Mouse (Mus musculus): ENCODE data around the gene Gm9964. TPM values are rescaled to one million over a fixed set of nuclear protein-coding genes. Genes with fewer than 3 reads are reported as not detected.
A peak's percentile ranks its signal among the peaks of the same experiment; 100 is the strongest.

The Gm9964 gene
- polyA plus RNA-seq (2014; fragmentation: Nextera tagmentation; extraction: Ambion mirVana), result not detected in 2 replicates

DNA sequence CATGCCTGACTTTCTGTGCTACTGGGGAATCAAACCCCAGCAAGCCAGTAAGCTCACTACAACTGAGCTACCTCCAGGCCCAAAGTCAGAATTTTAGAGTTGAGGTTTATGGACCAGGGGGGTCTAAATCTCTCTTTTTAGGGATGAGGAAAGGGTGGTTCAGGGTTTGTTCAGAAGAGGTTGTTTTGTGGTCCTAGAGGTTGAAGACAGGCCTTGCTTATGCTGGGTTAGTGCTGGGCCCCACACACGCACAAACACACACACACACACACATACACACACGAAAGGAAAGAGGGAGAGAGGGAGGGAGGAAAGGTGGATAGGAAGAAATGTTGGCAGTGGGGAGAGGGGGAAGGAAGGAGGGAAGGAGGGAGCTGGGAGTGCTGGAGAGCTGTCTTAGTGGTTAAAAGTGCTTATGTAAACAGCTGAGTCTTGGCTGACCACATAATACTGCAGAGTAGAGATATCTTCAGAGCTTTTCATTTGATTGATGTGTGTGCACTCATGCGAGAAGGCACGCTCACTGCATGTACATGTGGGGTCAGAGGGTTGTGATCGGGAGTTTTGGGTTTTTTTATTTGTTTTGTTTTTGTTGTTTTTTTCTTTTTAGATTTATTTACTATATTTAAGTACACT, at the start of gene Gm9964:
Gm9964 (minus strand) TSS at position 51 of the 636 bp plus-strand sequence.
- 73% methylated on average over 5 of the region's 5 CpGs for WGBS
- Histone ChIP-seq H3K4me2 (ENCODE audit: low read length) (no peak within 1 kb of the TSS), H3K27ac (replicated peaks in 1 of 2; ENCODE audit: control insufficient read depth in 1 of 2, insufficient read depth in 1 of 2, low read depth in 2 of 2, low read length in 2 of 2) (no peak within 1 kb of the TSS), H3K4me3 (ENCODE audit: control insufficient read depth in 1 of 2, insufficient read depth in 1 of 2, low read depth in 1 of 2, low read length in 2 of 2) (no peak within 1 kb of the TSS), H3K36me3 (ENCODE audit: control insufficient read depth, insufficient read depth, low read length) (no peaks in the 10 kb centered on the region), H3K9ac (ENCODE audit: low read length) (no peak within 1 kb of the TSS), H3K4me1 (ENCODE audit: control insufficient read depth in 2 of 2, insufficient read depth in 2 of 2, low read length in 2 of 2) (no peaks in the 10 kb centered on the region), H3K9me3 (ENCODE audit: control insufficient read depth, low read length) (no peaks in the 10 kb centered on the region), H3K27me3 (ENCODE audit: control insufficient read depth, insufficient read depth, low read length) (no peaks in the 10 kb centered on the region)
- ATAC-seq (ENCODE audit: insufficient number of reproducible peaks, insufficient read depth, low FRiP score, low read depth), result no peak

DNA sequence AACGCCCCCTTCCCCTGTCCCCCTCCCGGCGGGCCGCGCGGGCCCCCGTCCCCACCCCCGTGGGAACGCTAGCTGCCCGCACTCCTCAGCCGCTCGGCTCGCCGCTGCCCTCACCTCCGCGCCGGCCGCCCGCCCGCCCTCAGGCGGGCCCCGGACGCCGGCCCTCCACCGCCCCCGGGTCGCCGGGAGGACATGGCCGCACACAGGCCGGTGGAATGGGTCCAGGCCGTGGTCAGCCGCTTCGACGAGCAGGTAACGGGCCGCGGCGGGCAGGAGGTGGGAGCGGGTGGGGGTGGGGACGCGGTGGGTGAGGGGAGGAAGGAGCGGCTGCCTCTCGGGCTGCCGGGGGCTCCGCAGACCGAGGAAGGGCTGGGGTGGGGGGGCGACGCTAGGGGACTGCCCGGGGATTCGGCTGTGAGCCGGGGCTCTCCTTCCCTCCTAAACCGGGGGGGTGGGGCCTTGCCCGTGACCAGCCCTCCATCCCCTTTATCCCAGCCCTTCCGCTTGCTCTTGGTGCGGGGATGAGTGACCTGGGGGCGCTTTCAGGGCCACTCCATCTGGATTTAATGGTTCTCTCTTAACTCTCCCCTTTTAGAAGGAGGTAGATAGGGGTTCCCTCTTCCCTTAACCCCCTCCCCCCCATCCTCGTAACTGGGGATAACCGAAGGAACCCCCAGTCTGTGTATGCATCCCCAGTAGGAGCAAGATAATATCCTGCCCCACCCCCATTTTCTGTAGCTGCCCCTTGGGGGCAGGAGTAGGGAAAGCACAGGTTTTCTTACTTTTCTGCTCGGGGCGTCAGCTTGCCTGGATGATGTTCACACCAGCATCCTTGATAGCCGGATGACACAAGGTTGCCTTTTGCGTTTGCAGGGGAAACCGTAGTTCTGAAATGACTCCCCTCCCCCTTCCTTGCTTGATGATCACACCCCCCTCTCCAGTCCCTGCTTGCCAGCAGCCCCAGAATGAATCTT, 43.4 kb upstream of the Gm9964 start:
- peak; percentile 68 for ATAC-seq (ENCODE audit: insufficient number of reproducible peaks, insufficient read depth, low FRiP score, low read depth)
- Histone ChIP-seq H3K9me3 (ENCODE audit: control insufficient read depth, low read length) (no peaks in the 10 kb centered on the region), H3K4me1 (ENCODE audit: control insufficient read depth in 2 of 2, insufficient read depth in 2 of 2, low read length in 2 of 2) (peaks cover 10 to 16% of the 10 kb centered on the region in 2 experiments; a peak in 3 of 4 replicates), H3K36me3 (ENCODE audit: control insufficient read depth, insufficient read depth, low read length) (peaks cover 29% of the 10 kb centered on the region), H3K27ac (replicated peaks in 1 of 2; ENCODE audit: control insufficient read depth in 1 of 2, insufficient read depth in 1 of 2, low read depth in 2 of 2, low read length in 2 of 2) (peak overlapping the region; percentile 27 to 92), H3K9ac (ENCODE audit: low read length) (peak overlapping the region; percentile 96), H3K27me3 (ENCODE audit: control insufficient read depth, insufficient read depth, low read length) (no peaks in the 10 kb centered on the region), H3K4me2 (ENCODE audit: low read length) (peak overlapping the region; percentile 63), H3K4me3 (ENCODE audit: control insufficient read depth in 1 of 2, insufficient read depth in 1 of 2, low read depth in 1 of 2, low read length in 2 of 2) (peak overlapping the region; percentile 86 to 97)
- WGBS, result under 1% methylated on average over 43 of the region's 63 CpGs

DNA sequence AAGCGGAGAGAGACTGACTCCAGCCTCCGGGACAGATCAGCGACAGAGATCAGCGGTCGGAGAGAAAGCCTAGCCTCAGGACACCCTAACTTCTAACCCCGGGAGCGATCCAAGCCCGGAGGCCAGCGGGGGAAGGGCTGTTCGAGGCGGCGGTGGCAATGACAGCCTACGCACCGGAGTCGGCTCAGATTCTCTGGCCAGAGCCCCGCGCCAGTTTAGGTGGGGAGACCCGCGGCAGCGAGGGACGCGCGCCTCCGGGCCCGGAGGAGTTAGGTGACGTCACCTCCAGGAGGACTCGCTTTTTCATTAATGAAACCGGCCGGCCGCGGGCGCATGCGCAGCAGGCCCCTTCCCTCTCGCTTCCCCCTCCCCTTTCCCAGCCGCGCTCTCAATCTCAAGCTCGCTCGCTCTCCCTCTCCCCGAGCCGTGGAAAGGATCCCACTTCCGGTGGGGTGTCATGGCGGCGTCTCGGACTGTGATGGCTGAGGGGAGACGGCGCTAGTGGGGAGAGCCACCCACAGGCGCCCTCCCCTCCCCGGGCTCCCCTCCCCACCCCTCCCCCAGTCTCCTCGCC, 42.6 kb upstream of the Gm9964 start, which contains the start of gene Nf1:
Nf1 (plus strand) TSS at position 460 of the 574 bp plus-strand sequence.
- H3K4me1 ChIP-seq (ENCODE audit: control insufficient read depth in 2 of 2, insufficient read depth in 2 of 2, low read length in 2 of 2), result peaks cover 10 to 16% of the 10 kb centered on the region in 2 experiments; a peak in 3 of 4 replicates
- ATAC-seq (ENCODE audit: insufficient number of reproducible peaks, insufficient read depth, low FRiP score, low read depth), result peak; percentile 83

DNA sequence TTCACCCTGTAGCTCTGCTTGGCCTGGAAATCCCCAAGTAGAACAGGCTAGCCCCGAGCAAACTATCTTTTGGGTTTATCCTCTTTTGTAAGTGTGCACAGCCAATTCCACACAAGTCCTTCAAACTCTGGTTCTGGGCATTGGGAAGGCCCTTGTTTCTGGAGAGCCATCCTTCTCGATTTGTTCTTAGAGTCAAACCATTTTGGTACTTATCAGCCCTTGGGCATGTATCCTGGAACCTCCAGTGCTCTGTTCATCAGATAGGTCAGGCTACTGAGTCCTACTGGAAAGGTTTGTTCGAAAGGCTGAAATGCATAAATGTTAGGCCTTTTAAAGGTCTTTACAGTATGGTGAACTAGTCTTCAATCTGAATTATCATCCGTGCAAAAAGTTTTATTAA, 41.9 kb upstream of the Gm9964 start:
- Histone ChIP-seq H3K27ac (replicated peaks in 1 of 2; ENCODE audit: control insufficient read depth in 1 of 2, insufficient read depth in 1 of 2, low read depth in 2 of 2, low read length in 2 of 2) (peak overlapping the region in 1 of 2 experiments; percentile 92; a peak in 1 of 4 replicates), H3K4me2 (ENCODE audit: low read length) (peak overlapping the region; percentile 63), H3K9me3 (ENCODE audit: control insufficient read depth, low read length) (no peaks in the 10 kb centered on the region), H3K27me3 (ENCODE audit: control insufficient read depth, insufficient read depth, low read length) (no peaks in the 10 kb centered on the region), H3K9ac (ENCODE audit: low read length) (peak overlapping the region; percentile 96), H3K4me3 (ENCODE audit: control insufficient read depth in 1 of 2, insufficient read depth in 1 of 2, low read depth in 1 of 2, low read length in 2 of 2) (peak overlapping the region in 1 of 2 experiments; percentile 97; a peak in 3 of 4 replicates), H3K36me3 (ENCODE audit: control insufficient read depth, insufficient read depth, low read length) (peaks cover 19% of the 10 kb centered on the region), H3K4me1 (ENCODE audit: control insufficient read depth in 2 of 2, insufficient read depth in 2 of 2, low read length in 2 of 2) (peaks cover 10 to 16% of the 10 kb centered on the region in 2 experiments; a peak in 3 of 4 replicates)
- WGBS, result 33% methylated on average over 4 of the region's 4 CpGs
- ATAC-seq (ENCODE audit: insufficient number of reproducible peaks, insufficient read depth, low FRiP score, low read depth), result no peak

More for the DNA sequence above, 42.6 kb upstream of the Gm9964 start, which contains the start of gene Nf1:
- no peaks in the 10 kb centered on the region for H3K27me3 ChIP-seq (ENCODE audit: control insufficient read depth, insufficient read depth, low read length)
- H3K4me3 ChIP-seq (ENCODE audit: control insufficient read depth in 1 of 2, insufficient read depth in 1 of 2, low read depth in 1 of 2, low read length in 2 of 2), result peak within 1 kb of the TSS; percentile 86 to 97
- peak within 1 kb of the TSS; percentile 96 for H3K9ac ChIP-seq (ENCODE audit: low read length)
- peaks cover 22% of the 10 kb centered on the region for H3K36me3 ChIP-seq (ENCODE audit: control insufficient read depth, insufficient read depth, low read length)
- under 1% methylated on average over 47 of the region's 49 CpGs for WGBS
- peak within 1 kb of the TSS; percentile 63 for H3K4me2 ChIP-seq (ENCODE audit: low read length)
- H3K9me3 ChIP-seq (ENCODE audit: control insufficient read depth, low read length), result no peaks in the 10 kb centered on the region
- H3K27ac ChIP-seq (replicated peaks in 1 of 2; ENCODE audit: control insufficient read depth in 1 of 2, insufficient read depth in 1 of 2, low read depth in 2 of 2, low read length in 2 of 2), result peak within 1 kb of the TSS; percentile 92

DNA sequence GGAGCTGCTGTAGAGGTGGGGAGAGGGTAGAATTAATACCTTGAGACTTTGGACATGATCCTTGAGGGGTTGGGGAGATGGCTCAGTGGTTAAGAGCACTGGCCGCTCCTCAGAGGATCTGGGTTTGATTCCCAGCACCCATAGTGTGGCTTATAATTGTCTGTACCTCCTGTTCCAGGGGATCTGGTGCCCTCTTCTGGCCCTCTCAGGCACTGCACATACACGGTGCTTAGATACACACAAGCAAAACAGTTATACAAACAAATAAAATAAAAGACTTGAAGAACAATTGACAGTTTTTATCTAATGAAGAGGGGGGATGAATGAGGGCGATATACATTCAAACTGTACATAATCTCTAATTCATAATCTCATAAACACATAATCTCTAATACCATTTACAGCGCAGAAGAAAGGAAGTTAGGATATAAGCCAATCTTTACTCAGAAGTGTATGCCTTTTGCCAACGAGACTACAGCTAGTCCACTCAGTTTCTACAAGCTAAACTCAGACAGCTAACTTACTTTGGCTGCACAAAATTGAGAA, 40.1 kb upstream of the Gm9964 start:
- no peak overlapping the region for H3K4me2 ChIP-seq (ENCODE audit: low read length)
- no peaks in the 10 kb centered on the region for H3K9me3 ChIP-seq (ENCODE audit: control insufficient read depth, low read length)
- H3K9ac ChIP-seq (ENCODE audit: low read length), result no peak overlapping the region
- H3K36me3 ChIP-seq (ENCODE audit: control insufficient read depth, insufficient read depth, low read length), result peaks cover 2% of the 10 kb centered on the region; the same call in 1 of the 2 replicates
- no peak overlapping the region for H3K4me3 ChIP-seq (ENCODE audit: control insufficient read depth in 1 of 2, insufficient read depth in 1 of 2, low read depth in 1 of 2, low read length in 2 of 2)
- H3K27ac ChIP-seq (replicated peaks in 1 of 2; ENCODE audit: control insufficient read depth in 1 of 2, insufficient read depth in 1 of 2, low read depth in 2 of 2, low read length in 2 of 2), result no peak overlapping the region
- H3K4me1 ChIP-seq (ENCODE audit: control insufficient read depth in 2 of 2, insufficient read depth in 2 of 2, low read length in 2 of 2), result peaks cover 10 to 16% of the 10 kb centered on the region in 2 experiments; a peak in 3 of 4 replicates
- 88% methylated on average over 5 of the region's 5 CpGs for WGBS
- no peak for ATAC-seq (ENCODE audit: insufficient number of reproducible peaks, insufficient read depth, low FRiP score, low read depth)
- no peaks in the 10 kb centered on the region for H3K27me3 ChIP-seq (ENCODE audit: control insufficient read depth, insufficient read depth, low read length)

DNA sequence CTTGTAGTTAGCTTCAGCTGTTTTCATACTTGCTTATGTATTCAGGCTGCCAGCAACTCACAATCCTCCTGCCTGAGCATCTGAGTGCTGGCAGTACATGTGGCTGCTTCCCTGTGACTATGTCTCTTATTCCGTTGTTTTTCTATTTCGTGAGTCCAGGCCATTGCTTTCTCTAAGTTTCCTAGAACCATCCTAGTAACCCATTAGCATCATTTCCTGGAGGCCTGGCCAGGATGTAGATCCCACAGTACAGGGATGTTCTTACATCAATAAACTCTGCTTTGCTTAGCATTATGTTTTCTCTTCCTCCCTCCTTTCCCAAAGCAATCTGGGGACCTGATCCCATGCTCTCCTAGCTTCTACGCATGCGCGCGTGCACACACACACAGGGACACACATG, 38.4 kb upstream of the Gm9964 start:
- Histone ChIP-seq H3K4me1 (ENCODE audit: control insufficient read depth in 2 of 2, insufficient read depth in 2 of 2, low read length in 2 of 2) (peaks cover 7 to 8% of the 10 kb centered on the region in 2 experiments; a peak in 2 of 4 replicates), H3K27ac (replicated peaks in 1 of 2; ENCODE audit: control insufficient read depth in 1 of 2, insufficient read depth in 1 of 2, low read depth in 2 of 2, low read length in 2 of 2) (no peak overlapping the region), H3K4me3 (ENCODE audit: control insufficient read depth in 1 of 2, insufficient read depth in 1 of 2, low read depth in 1 of 2, low read length in 2 of 2) (no peak overlapping the region), H3K9me3 (ENCODE audit: control insufficient read depth, low read length) (no peaks in the 10 kb centered on the region), H3K36me3 (ENCODE audit: control insufficient read depth, insufficient read depth, low read length) (no peaks in the 10 kb centered on the region), H3K27me3 (ENCODE audit: control insufficient read depth, insufficient read depth, low read length) (no peaks in the 10 kb centered on the region), H3K9ac (ENCODE audit: low read length) (no peak overlapping the region), H3K4me2 (ENCODE audit: low read length) (no peak overlapping the region)
- ATAC-seq (ENCODE audit: insufficient number of reproducible peaks, insufficient read depth, low FRiP score, low read depth), result no peak
- WGBS, result 88% methylated on average over 6 of the region's 6 CpGs

DNA sequence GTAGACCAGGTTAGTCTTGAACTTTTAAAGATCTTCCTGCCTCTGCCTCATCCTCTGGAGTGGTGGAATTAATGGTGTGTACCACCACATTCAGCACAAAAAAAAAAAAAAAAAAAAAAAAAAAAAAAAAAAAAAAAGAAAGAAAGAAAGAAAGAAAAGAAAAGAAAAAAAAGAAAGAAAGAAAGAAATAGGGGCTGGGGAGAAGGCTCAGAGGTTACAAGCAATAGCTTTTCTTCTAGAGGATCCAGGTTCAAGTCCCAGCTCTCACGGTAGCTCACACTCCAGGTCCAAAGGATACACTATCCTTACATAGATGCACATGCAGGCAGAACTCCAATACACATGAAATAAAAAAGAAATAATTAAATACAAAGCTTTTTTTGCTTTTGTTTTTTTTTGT, 32.9 kb upstream of the Gm9964 start:
- ATAC-seq (ENCODE audit: insufficient number of reproducible peaks, insufficient read depth, low FRiP score, low read depth), result no peak
- Histone ChIP-seq H3K4me2 (ENCODE audit: low read length) (no peak overlapping the region), H3K4me3 (ENCODE audit: control insufficient read depth in 1 of 2, insufficient read depth in 1 of 2, low read depth in 1 of 2, low read length in 2 of 2) (no peak overlapping the region), H3K9ac (ENCODE audit: low read length) (no peak overlapping the region), H3K27me3 (ENCODE audit: control insufficient read depth, insufficient read depth, low read length) (no peaks in the 10 kb centered on the region), H3K27ac (replicated peaks in 1 of 2; ENCODE audit: control insufficient read depth in 1 of 2, insufficient read depth in 1 of 2, low read depth in 2 of 2, low read length in 2 of 2) (no peak overlapping the region), H3K4me1 (ENCODE audit: control insufficient read depth in 2 of 2, insufficient read depth in 2 of 2, low read length in 2 of 2) (no peaks in the 10 kb centered on the region), H3K36me3 (ENCODE audit: control insufficient read depth, insufficient read depth, low read length) (no peaks in the 10 kb centered on the region), H3K9me3 (ENCODE audit: control insufficient read depth, low read length) (no peaks in the 10 kb centered on the region)
- 95% methylated on average over 1 of the region's 1 CpGs for WGBS

All from heart, embryonic 14.5 days (tissue).